Mouse (Mus musculus): Measurements from ENCODE around the gene B4galt5. TPM values are rescaled to one million over a fixed set of nuclear protein-coding genes. Genes with fewer than 3 reads are reported as not detected.

B4galt5 gene
- total RNA-seq, 2 experiments from 2014 or later, result 20.1 TPM; not detected in 1

GRCm38 (mm10) chr2:167265806-167266205 lies 83.2 kb downstream of the B4galt5 start:
- ATAC-seq (replicated peaks; ENCODE audit: low FRiP score, low TSS enrichment, poor library complexity, severe bottlenecking), result no peak

GRCm38 (mm10) chr2:167265021-167265420 lies 84.0 kb downstream of the B4galt5 start:
- ATAC-seq (replicated peaks; ENCODE audit: low FRiP score, low TSS enrichment, poor library complexity, severe bottlenecking), result no peak

- ATAC-seq (replicated peaks; ENCODE audit: low FRiP score, low TSS enrichment, poor library complexity, severe bottlenecking), result no peak
Observed at GRCm38 (mm10) chr2:167263931-167264330, 85.1 kb downstream of the B4galt5 start.

DNA sequence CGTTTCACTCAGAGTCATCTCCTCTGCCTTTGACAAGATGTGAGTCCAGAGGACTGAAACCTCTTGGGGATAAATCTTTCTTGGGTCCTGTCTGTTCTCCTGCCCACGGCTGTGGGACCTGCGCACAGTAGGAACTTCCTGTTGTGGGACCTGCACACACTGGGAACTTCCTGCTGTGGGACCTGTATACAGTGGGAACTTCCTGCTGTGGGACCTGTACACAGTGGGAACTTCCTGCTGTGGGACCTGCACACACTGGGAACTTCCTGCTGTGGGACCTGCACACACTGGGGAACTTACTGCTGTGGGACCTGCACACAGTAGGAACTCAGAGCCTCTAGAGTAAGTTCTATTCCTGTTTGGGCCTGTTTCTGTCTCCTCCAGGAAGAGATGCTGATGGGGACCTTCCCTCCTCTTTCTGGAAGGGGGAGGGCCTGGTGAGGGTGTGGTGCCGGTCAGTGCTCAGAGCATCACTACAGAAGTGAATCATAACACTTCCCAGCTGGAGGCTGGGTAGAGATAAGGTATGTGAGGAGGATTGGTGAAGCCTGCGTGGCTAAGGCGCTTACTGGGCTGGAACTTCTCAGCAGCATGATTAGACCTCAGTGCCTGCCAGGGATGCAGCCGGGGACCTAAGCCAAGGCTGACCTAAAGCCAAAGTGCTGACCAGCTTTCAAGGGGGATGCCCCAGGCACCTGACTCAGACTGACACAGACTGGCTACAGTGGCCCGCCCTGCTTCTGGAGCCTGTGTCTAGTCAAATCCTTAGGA lies 85.8 kb downstream of the B4galt5 start:
- ATAC-seq (replicated peaks; ENCODE audit: low FRiP score, low TSS enrichment, poor library complexity, severe bottlenecking), result no peak

DNA sequence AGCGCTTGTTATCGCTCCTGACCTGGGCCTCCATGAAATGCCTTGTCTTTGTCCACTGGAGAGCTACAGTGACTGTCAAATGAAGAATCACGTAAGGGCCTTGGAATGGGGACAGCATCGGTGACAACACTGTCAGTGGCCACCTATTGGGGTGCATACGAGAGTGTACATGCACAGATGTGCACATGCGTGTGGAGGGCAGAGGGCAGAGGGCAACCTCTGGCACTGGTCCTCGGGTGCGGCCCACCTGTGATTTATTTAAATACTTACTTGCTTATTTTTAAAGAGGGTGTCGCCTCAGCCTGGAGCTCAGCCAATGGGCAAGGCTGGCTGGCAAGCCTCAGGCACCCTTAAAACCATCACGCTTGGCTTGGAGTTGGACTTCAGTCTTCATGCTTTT lies 86.5 kb downstream of the B4galt5 start:
- ATAC-seq (replicated peaks; ENCODE audit: low FRiP score, low TSS enrichment, poor library complexity, severe bottlenecking), result no peak

- no peak for ATAC-seq (replicated peaks; ENCODE audit: low FRiP score, low TSS enrichment, poor library complexity, severe bottlenecking)
Observed at GRCm38 (mm10) chr2:167261106-167261505, 87.9 kb downstream of the B4galt5 start.

DNA sequence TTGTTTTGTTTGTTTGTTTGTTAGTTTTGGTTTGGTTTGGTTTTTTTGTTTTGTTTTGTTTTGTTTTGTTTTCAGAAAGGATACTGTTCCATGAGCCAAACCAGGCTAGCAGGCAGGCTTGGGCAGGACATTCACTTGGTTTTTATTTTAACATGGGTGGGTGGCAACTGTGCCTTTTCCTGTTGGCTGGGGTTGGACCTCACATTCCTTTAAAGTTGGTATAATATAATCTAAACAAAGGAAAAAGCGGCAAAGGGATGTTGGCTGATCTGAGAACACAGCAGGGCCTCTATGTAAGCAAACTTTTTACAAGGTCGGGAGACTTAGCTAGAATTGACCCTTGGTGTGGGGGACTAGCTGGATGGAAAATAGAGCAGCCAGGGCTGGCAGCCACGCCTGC lies 91.2 kb downstream of the B4galt5 start:
- ATAC-seq (replicated peaks; ENCODE audit: low FRiP score, low TSS enrichment, poor library complexity, severe bottlenecking), result no peak

DNA sequence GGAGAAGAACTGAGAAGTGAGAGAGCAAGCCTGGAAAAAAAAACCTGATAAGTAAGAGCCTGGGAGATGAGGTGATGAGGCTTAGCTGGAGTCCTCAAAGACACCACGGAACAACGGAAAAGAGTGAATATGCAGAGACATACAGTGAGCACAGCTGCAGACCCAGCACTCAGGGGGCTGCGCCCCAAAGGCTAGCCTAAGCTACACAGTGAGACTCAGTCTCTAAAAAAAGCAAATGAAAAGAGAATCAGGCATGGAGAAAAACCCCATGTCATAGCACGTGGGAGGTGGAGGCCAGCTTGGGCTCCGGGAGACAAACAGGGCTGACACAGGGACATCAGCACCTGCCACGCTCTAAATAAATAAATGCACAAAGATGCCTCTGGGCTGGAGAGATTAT lies 94.2 kb downstream of the B4galt5 start:
- no peak for ATAC-seq (replicated peaks; ENCODE audit: low FRiP score, low TSS enrichment, poor library complexity, severe bottlenecking)

GRCm38 (mm10) chr2:167254185-167254584 lies 94.8 kb downstream of the B4galt5 start:
- ATAC-seq (replicated peaks; ENCODE audit: low FRiP score, low TSS enrichment, poor library complexity, severe bottlenecking), result no peak

DNA sequence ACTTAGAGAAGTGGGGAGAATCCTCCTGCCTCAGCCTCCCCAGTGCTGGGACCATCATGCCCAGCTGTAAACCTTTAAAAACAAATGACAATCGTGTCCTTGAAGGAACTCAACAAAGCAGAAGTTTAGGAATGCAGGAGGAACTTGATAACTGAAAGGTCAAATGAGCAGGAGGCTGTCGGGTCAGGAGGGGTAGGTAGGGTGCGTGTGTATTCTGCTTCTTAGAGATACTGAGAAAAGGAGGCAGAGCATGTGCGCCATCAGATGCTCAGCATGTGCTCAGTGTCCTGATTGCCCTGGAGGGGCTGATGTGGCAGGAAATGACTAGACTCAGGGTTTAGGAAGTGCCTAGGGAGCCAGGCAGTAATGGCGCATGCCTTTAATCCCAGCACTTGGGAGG lies 95.5 kb downstream of the B4galt5 start:
- no peak for ATAC-seq (replicated peaks; ENCODE audit: low FRiP score, low TSS enrichment, poor library complexity, severe bottlenecking)

GRCm38 (mm10) chr2:167252057-167252687 lies 96.8 kb downstream of the B4galt5 start:
- ATAC-seq (replicated peaks; ENCODE audit: low FRiP score, low TSS enrichment, poor library complexity, severe bottlenecking), result no peak

GRCm38 (mm10) chr2:167250736-167251337 lies 98.1 kb downstream of the B4galt5 start:
- no peak for ATAC-seq (replicated peaks; ENCODE audit: low FRiP score, low TSS enrichment, poor library complexity, severe bottlenecking)

DNA sequence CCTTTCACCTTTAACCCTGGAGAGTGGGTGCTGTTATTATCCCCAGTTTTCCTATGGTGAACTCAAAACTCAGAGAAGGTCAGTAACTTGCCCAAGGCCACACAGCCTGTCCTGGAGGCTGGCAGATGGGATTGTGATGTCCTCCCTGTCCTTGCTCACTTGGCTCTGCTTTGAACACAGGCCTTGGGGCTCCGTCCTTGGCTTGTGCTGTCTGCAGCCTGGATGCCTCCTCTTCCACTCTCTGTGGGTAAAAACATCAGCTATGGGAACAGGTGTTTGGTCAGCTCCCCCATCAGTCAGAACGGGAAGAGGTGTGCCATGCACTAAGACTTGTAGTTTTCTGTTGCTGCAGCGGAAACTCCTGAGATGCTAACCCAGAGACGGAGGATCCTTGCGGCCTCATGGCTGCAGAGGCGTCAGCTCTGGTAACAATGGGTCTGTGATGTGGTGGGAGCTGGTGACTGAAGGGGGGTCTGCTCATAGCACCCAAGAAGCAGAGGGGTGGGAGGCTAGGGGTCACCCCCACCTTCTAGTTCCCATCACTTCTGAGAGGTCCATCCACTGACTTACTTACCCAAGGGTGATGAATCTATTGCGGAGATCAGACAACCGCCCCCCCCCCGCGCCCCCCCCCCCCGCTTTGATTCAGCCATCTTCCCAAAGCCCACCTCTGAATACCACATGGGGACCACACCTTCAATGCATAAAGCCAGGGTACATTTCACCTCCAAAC lies 98.8 kb downstream of the B4galt5 start:
- ATAC-seq (replicated peaks; ENCODE audit: low FRiP score, low TSS enrichment, poor library complexity, severe bottlenecking), result no peak

GRCm38 (mm10) chr2:167249591-167249990 lies 99.4 kb downstream of the B4galt5 start:
- ATAC-seq (replicated peaks; ENCODE audit: low FRiP score, low TSS enrichment, poor library complexity, severe bottlenecking), result no peak

Other genes with a start within 250 kb of the B4galt5 start
- 0.35 and 1.4 TPM in 2 replicates for gene Kcnb1, start 159.0 kb downstream of the B4galt5 start, total RNA-seq (2014; fragmentation: Nextera tagmentation)
- gene Kcnb1, start 159.0 kb downstream of the B4galt5 start, total RNA-seq (2017), result 0.04 TPM in 1 of 2 replicates, not detected in the other
- not detected in 2 replicates for gene Ptgis, start 108.6 kb downstream of the B4galt5 start, total RNA-seq (2014; fragmentation: Nextera tagmentation)
- not detected in 2 replicates for gene Ptgis, start 108.6 kb downstream of the B4galt5 start, total RNA-seq (2017)
- 46.2 and 48.6 TPM in 2 replicates for gene Slc9a8, start 72.5 kb upstream of the B4galt5 start, total RNA-seq (2014; fragmentation: Nextera tagmentation)
- gene Slc9a8, start 72.5 kb upstream of the B4galt5 start, total RNA-seq (2017), result 20.5 and 28.3 TPM in 2 replicates
- 30.8 and 34.8 TPM in 2 replicates for gene Rnf114, start 143.5 kb upstream of the B4galt5 start, total RNA-seq (2014; fragmentation: Nextera tagmentation)
- 19.5 and 23.8 TPM in 2 replicates for gene Rnf114, start 143.5 kb upstream of the B4galt5 start, total RNA-seq (2017)
- 16.0 and 23.2 TPM in 2 replicates for gene Spata2, start 143.7 kb upstream of the B4galt5 start, total RNA-seq (2014; fragmentation: Nextera tagmentation)
- 6.8 and 8.1 TPM in 2 replicates for gene Spata2, start 143.7 kb upstream of the B4galt5 start, total RNA-seq (2017)
- gene Snai1, start 189.0 kb upstream of the B4galt5 start, total RNA-seq (2014; fragmentation: Nextera tagmentation), result 0.37 TPM in 1 of 2 replicates, not detected in the other
- 0.52 TPM in 1 of 2 replicates, not detected in the other for gene Snai1, start 189.0 kb upstream of the B4galt5 start, total RNA-seq (2017)